Mouse (Mus musculus) left cerebral cortex, adult 11 months (tissue): ENCODE data around the gene Narfl.

Experiments used
- DNase-seq: peaks from one replicate; pipeline ENCODE4 v3.0.0; 2022; ENCODE audit warnings: low spot score

Gene Narfl

DNA sequence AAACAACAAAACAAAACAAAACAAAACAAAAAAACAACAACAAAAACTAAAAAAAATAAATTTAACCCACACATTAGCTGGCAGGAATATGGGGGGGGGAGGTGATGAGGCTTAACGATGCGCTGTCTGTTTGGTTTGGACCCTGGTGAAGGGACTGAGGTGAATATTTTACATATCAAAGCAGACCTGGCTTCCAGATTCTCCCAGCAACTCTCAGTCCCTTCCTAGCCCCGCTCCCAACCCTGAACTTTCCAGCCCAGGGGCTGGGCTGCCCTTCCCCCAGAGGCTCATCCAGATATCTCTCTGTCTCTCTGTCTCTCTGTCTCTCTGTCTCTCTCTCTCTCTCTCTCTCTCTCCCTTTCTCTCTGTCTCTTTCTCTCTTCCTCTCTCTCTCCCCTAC lies 11.0 kb upstream of the Narfl start:
- no peak for DNase-seq

DNA sequence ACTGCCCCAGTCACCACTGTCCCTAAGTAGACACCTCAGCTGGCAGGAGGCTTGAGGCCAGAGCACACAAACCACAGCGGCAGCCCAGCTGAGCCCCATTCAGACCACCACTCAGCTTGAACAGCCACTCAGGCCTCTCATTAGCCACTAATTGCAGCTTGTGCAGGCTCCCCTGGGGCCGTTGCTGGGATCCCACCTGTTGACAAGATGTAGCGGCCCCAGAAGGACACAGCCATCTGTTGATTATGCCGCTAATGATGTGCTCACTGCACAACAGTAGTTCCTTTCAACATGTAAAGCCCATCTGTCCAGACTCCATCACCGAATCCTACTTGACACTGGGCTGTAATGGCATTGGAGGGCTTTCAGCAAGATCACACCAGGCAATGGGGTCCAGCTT lies 7.7 kb upstream of the Narfl start:
- DNase-seq = no peak

DNA sequence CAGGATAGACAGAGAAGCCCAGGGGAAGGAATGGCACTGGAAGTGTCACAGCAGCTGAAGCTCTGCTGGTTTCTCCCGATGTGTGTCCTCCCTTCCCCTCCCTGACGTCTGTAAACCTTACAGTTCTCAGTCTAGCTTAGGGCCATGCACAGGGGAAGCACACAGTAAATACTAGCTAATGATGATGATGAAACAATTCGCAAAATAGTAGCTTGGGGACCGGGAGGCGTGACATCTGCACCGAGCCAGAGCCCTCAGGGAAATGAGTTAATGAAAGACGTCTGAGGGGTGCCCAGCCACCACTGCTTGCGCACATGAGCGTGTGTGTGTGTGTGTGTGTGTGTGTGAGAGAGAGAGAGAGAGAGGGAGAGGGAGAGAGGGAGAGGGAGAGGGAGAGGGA lies 4.2 kb upstream of the Narfl start:
- no peak for DNase-seq

DNA sequence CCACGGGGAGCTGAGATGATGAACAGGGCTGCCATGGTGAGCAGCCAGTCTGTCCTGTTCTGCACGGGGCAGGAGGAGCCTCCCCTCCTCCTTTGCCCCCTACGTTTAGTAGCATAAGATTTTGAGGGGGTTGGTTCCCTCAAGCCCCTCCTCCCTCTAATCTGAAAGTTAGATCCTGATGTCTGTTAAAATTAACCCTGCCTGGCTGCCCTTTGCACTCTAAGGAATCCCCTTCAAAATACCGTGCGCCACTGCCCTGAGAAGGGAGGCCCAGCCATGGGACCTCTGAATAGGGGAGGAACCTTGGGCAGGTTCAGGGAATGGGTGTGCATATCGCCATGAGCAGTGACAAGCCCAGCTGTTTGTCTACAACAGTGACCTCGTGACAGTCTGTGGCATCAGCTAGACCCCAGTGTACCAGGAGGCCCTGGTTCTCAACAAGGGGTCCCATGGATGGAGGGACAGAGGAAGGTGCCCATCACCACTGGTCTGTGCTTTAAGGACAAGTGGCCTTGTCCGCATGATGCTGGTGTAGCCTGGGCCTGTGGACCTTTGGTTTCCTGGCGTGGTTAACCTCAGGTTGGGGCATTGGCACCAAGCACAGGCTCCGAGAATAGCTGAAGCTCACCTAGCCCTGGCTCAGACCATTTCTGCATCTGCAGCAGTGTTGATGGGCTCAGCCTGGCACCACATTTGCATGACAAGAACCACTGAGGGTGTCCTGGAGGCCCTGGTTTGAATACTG lies 1.9 kb downstream of the Narfl start:
- no peak for DNase-seq

DNA sequence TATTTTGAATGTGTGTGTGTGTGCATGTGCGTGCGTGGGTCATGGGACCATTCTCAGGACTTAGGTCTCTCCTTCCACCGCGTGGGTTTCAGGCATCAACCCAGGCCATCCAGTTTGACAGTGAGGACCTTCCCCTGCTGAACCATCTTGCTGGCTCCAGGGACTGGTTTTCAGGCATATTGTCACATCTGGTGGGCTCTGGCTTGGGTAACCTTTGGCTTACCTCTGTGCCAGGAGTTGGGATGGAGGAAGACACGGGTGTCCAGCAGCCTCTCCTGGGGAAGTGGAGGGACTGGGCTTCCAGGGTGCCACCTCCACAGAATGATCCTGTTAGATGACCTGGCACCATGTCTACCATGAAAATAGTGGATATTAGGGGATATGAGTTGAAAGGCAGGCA lies 4.4 kb downstream of the Narfl start:
- DNase-seq = no peak

DNA sequence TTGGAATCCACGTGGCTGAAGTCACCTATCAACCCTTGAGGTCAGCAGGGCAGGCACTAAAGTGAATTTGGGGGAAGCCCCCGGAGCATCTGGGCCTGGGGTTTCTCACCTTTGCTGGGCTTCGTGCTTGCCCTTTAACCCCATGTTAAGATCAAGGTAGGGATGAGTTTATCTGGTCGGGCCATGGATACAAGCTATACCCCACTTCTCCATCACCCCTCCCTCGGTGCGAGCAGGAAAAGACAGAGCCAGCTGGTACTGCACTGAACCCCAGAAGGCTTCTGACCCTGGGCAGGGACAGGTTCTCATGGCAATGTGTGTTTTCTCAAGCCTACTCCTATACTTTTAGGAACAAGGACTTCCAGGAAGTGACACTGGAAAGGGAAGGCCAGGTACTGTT lies 7.8 kb downstream of the Narfl start:
- DNase-seq = no peak

DNA sequence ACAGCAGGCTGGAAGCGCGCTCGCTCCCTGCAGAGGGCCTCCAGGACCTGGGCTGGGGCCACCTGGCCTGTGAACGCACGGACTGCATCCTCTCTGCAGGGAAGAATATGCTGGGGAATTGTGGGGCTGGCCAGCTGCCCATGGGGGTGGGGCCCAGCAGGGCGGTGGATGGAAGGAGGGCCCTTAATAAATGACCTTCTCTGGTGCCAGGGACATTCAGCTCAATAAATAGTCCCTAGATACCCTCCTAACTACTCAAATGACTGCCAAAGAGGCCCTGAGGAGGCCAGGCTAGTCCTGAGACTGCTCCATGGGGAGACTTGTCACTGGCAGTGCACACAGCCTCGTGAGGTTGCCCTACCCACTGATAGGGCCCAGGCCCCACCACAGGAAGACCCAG lies 9.5 kb downstream of the Narfl start:
- no peak for DNase-seq

DNA sequence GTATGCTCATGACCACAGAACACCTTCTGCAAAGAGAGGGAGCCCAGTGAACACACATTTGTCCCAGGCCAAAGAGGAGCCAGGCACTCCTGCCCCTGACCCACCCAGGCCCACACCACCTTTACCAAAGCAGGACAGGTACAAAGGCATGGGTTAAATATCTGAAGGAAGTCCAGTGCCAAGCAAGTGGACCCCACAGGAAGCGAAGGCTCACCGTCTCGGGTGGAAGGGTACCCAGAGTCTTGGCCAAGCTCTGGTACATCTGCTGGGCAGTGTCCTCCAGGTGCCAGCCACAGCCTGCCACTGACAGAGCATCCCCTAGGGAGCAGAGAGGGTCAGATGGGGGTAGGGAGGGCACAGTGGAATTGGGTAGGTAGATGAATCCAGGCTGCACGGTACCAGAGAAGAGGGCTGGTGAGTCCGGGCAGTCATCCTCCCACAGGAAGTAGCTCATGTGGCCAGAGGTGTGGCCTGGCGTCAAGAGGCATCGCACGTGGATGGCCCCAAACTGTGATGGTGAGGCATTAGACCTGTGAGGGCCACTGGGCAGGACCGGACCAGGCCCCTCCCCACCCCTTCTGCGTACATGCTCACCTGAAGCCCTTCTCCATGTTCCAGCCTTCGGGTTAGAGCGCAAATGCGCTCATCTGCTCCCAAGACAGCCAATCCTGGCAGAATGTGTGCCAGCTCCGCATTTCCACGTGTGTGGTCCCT lies 10.4 kb downstream of the Narfl start:
- DNase-seq = no peak

DNA sequence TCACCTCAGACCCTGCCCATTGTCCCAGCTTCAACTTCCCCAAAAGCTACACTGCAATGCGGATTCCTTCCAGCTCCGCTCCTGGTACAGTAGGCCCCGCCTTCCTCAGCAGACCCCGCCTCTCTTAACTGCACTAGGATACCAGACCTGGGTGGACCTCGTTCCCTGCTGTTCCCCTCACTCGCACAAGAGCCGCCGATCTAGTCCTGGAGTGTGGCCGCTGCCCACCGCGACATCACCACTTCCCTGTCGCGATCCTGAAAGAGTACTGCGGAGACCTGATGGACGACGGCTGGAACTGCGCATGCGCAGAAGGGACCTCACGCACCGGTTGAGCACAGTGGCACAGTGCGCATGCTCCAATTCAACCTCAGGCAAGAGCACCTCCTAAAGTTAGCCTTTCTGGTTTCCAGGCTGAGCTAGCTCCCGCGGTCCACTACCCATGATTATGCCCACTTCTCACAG lies 11.7 kb downstream of the Narfl start, which contains the start of gene Haghl:
TSS of gene Haghl (minus strand) at position 393 of the 465 bp plus-strand sequence.
- peak; percentile 94 for DNase-seq

DNA sequence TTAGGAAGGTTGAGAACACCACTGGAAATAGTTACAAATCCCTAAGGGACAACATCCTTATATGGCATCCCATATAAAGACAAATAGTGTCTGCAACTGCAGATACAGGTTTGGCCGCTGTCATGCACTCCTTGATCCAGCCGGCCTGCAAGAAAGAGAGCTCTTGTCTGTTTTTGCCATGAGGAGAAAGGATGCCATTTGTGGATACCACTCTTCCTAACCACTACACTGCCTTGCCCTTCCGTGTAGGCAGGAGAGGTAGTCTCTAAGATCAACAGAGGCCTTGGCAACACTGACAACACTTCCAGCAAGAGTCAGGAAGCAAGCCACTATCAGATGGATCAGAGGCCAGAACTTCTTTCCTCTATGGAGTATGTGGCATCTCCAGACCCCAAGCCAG lies 12.7 kb downstream of the Narfl start, which contains the start of gene Ccdc78:
TSS of gene Ccdc78 (plus strand) at position 301 of the 400 bp plus-strand sequence.
- DNase-seq = no peak

DNA sequence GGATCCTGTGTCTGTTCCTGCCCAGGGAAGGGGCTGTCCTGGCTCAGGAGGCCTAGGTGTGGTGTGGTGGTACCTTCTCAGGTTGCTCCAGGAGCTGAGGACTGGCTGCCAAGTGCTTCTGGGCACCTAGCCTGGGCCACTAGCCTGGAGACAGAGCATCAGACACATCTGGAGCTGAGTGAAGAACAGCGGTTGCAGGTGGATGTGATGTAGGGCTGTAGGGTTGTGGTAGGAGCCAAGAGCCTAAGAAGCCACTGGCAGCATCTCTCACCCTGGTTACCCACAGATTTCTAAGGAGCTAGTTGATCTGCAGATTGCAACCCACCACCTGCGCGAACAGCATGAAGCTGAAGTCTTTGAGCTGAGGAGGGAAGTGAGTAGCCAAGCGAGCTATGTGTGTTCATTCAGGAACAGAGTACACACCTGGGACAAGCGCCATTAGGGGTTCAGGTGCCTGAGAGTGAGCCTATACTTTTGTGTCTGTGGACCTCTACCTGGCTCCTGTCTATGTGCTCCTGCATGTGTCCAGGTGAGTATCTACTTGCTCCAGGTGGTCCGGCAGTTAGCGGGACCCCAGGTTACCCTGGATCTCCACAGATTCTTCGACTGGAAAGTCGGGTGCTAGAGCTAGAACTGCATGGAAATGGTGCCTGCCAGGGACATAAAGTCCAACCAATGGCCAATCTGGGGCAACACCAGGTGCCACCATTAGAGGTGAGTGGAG lies 13.4 kb downstream of the Narfl start:
- no peak for DNase-seq

DNA sequence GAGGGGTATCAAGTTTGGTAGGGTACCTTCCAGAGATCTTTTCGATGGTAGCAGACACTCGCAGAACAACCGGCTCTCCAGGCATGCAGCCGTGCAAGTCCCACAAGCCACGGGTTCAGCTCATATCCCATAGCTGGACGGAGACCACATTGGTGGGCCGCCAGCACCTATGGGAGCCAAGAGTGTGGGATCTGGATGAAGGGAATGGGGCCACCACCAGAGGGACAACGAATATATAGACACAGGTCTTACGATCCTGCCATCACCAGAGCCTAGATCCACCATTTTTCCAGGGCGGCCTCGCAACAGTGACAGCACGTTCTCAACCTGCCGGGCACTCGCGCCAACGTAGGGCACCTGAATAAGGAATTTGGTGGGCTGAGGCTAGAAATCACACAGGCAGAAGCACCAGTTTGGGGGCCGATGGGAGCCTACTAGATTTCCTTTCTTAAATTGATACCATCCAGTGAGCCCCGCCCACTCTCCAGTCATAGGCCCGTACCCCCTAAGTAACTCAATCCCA lies 17.8 kb downstream of the Narfl start:
- no peak for DNase-seq

DNA sequence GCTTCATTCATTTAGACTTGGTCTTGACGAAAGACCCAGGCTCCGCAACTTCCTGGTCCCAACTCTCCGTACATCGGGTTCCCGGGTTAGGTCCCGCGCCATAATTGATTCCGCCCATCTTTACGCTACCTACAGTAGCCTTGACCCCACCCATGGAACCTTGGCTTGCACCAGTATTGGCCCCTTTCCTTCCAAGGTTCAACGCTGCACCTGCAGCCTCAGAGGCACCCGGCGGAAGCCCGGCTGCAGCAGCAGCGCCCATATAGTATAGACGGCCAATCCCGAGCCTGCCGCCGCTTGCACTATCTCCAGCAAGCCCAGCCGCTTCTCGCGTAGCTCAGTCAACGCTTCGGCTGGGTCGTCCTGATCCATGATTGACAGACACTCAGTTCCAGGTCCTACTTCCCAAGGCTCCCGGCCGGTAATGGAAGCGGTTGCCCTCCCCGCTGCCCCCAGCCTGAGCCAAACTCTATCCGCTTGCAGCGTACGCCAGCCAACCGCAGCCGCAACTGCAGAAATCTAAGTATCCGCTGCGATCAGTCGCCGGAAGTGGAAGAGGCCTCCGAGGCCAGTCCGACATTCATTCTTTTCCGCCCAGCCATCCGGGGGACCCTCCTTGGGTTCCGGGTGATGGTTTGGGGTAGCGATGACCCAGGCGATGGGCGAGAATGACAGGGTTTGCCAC lies 18.4 kb downstream of the Narfl start:
- DNase-seq = peak; percentile 71

DNA sequence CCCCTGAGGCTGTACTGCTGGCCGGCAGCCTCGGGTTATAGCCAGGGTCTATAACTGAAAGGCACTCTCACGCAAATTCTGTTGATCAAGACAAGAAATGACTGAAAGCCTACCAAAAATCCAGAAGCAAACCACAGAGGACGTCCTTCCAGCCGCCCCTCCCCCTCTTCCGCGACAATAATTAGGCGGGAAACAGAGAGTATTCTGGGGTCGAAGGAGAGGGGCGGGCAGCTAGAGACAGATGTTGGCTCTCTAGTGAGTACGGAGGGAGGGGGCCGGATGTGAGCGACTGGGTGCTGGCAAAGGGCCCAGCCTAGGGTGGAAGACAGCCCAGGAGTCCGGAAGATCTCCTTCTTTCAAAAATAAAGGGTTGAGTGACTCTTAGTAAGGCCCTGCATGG lies 19.0 kb downstream of the Narfl start, which contains the start of gene Fam173a:
TSS of gene Fam173a (minus strand) at position 287 of the 400 bp plus-strand sequence.
- DNase-seq = no peak

DNA sequence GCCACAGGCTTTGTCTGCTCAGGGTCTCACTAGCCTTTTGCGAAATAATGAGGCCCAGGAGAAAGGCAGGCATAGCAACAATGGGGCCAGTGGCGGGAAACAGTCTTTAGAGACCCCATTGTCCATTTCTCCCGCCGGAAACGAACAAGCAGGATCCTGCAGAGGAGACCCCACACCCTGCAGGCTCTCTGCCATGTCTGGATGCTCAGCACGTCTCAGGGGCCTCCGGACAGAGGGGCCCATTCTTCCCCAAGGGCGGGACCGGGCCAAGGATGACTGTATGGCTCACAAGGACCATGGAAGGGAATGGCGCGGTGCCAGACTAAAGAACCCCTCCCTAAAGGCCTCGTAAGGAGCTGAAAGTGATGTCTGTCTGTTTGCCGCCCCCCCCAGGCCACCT lies 20.6 kb downstream of the Narfl start:
- no peak for DNase-seq

DNA sequence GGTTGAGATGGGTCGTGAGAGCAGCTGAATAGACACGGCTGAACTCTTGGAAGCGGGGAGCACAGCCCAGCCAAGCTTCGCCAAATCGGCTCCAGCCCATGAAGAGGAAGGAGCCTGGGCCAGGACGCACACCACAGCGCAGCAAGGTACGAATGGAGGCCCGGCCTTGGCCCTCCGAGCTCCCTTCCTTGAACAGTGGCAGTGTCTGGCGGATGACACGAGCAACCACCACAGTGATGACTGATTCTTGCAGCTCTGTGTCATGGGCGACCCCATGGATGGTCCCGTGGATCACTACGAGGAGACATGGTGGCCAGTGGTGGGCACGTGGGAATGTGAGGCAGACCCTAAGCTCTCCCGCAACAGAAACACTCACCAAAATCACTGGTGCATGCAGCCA lies 21.4 kb downstream of the Narfl start:
- no peak for DNase-seq

DNA sequence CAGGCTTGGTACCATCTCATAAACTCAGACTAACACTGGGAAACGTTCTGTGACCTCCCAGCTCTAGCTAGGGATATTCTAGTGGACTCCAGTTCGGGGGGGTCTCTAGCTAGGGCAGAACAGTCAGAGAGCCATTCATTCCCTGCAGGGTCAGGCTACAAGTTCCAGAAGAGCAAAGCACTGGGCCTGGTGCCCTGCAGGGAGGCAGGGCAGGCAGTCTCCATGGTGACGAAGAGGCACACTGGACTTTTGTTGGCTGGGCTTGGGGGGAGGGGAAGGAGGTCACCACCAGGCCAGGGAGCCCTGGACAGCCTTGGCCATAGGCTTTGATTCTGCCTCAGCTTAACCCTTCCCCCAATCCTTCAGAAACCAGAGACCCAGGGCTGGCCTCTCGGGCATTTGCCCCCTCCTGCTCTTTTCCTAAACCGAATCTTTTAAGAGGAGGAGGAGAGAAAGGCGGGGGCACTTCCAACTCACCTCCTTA lies 22.1 kb downstream of the Narfl start, which contains the start of gene AC134908.4:
TSS of gene AC134908.4 (minus strand) at position 51 of the 484 bp plus-strand sequence.
- DNase-seq = peak; percentile 83

DNA sequence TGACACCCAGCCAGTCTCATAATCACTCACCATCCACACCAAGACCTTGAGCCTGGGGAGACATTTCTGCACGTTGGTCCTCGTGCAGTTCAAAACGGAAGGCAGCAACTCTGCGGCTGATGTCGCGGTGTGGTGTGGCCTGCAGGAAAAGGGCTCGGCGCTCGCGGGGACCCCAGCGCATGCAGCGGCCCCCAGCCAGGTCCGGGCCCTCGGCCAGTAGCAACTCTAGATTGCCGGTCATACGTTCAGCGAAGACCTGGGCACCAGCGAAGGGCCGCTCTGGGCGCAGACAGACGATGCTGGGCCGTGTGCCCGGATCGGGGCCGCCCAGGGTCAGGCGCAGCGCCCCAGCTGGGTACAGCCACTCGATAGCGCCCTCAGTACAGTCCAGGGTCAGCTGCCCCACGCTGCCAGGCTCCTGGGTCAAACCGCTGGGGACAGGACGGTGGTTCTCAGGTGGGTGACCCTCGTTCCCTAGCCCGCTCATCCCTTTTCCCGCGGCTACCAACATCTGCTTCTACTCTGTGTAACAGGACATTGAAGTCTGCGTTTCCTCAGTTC lies 22.7 kb downstream of the Narfl start:
- DNase-seq = no peak

DNA sequence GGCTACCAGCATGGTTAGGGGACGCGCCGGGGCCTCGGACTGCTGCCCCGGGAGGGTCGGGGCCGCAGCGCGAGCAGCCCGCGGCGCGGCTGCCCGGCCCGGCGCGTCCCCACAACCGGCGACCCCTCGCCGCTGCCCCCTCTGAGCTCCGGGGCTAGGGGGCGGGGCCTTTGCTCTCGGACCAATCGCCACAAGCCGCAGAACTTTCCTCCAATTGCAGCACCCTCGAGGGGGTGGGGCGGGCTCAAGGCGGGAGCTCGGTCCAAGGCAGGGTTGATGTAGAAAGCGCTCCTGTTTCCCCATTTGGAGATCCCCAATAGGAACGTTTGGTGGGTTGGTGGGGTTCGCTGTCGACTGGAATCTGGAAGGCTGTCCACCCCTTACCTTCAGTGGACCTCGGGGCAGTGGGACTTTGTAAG lies 23.4 kb downstream of the Narfl start, which contains the start of gene Metrn:
TSS of gene Metrn (minus strand) at position 186 of the 419 bp plus-strand sequence.
- no peak for DNase-seq

DNA sequence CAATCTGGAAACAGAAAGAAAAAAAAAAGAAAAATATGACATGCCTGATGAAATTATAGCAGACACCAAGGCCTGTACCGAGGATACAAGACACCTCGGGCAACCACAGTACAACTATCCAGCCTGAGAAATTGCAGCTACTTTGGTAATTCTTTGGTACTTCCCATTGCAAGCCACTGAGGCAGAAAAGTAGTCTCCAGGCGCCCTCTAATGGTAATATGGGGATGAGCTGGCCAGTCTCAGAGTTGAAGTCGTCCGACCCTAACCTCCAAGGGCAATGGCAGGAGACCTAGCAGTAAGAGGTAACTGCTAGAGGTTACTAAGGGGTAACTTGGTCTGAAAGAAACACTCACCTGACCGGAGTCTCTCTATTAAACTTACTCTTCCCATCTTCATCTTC lies 27.5 kb downstream of the Narfl start:
- peak; percentile 70 for DNase-seq
